ENCODE assay signal across 25 mouse cellular contexts in the genomic region with DNA sequence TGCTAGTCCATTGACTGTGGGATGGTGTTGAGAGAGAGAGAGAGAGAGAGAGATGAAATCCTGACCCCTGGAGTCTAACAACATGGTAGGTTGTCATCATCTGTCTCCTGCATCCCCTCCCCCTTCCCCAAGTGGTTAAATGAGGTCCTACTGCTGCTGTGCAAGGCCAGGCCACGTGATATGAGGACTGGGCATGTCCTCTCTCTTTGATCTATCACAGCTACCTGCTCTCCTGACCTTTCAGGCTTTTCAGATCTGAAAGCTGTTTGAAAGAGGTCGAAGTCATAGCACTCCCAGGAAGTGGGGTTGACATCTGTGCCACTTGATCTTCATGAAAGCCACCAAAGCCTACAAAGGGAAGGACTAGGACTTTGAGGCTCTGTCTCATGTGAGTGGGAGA.
A peak's percentile ranks its signal among the peaks of the same experiment; 100 is the strongest.
DNase-seq lines count a peak whose midpoint lies in the region; ATAC-seq and TF ChIP-seq lines count a peak whose summit lies in the region.
"Had no signal": no experiment of that assay in that cellular context is flagged by ENCODE, and none has a peak within 500 bp of the region (broad histone marks: within the 10 kb centered on the region; RNA-seq: fewer than 3 reads in every experiment).

No protein-coding gene starts in this region.

- H3K9me3 ChIP-seq in liver, embryonic 15.5 days (replicated peaks): no peaks in the 10 kb centered on the region
- H3K9me3 ChIP-seq in stomach, postnatal 0 days (ENCODE audit: control insufficient read depth, low read length): no peaks in the 10 kb centered on the region
- H3K9me3 ChIP-seq: embryonic facial prominence, embryonic 12.5 days; hindbrain, embryonic 10.5 days had no signal

- peak; percentile 21 for DNase-seq in embryo, embryonic 10 days (ENCODE audit: low spot score)
- no peak for DNase-seq in embryo, embryonic 10.5 days (ENCODE audit: low spot score)
- peak; percentile 3 for DNase-seq in thymus, postnatal 14 days
- DNase-seq in thymus, postnatal 4 days: no peak
- no peak for DNase-seq in left cerebral cortex, postnatal 14 days (ENCODE audit: low spot score in 2 of 2)
- DNase-seq in stomach, postnatal 0 days (ENCODE audit: low spot score): no peak
- DNase-seq: adrenal gland, postnatal 25 days; cerebellum, adult 2 months; cerebellum, postnatal 25 days; embryo, embryonic 11 days; gastrocnemius, postnatal 14 days; heart, postnatal 14 days; kidney, postnatal 36 days; left cerebral cortex, postnatal 4 days; lung, embryonic 14.5 days; lung, postnatal 14 days; midbrain, embryonic 14.5 days; retina, postnatal 1 day; right cerebral cortex, postnatal 14 days had no signal

- no peak for TF ChIP-seq EP300 in stomach, postnatal 0 days (optimal IDR thresholded peaks at IDR 0.05)

- ATAC-seq in liver, embryonic 15.5 days (ENCODE audit: insufficient read depth): peak; percentile 25; the same call in 1 of the 2 replicates
- ATAC-seq in stomach, postnatal 0 days (ENCODE audit: low FRiP score, low TSS enrichment): no peak
- ATAC-seq: forebrain, embryonic 14.5 days; hindbrain, embryonic 16.5 days; intestine, embryonic 16.5 days had no signal

- 35% methylated on average over 2 of the region's 2 CpGs for WGBS in liver, embryonic 15.5 days (ENCODE audit: insufficient replicate concordance)
- WGBS in stomach, postnatal 0 days: 46% methylated on average over 2 of the region's 2 CpGs

- no peak overlapping the region for H3K9ac ChIP-seq in liver, embryonic 15.5 days
- H3K9ac ChIP-seq in stomach, postnatal 0 days (ENCODE audit: low read length): no peak overlapping the region
- H3K9ac ChIP-seq: embryonic facial prominence, embryonic 12.5 days; lung, embryonic 14.5 days had no signal

- H3K27ac ChIP-seq in liver, embryonic 15.5 days (replicated peaks): no peak overlapping the region
- H3K27ac ChIP-seq in stomach, postnatal 0 days (replicated peaks): no peak overlapping the region
- H3K27ac ChIP-seq: embryonic facial prominence, embryonic 12.5 days; hindbrain, embryonic 10.5 days had no signal

- H3K36me3 ChIP-seq in liver, embryonic 15.5 days (replicated peaks): no peaks in the 10 kb centered on the region
- no peaks in the 10 kb centered on the region for H3K36me3 ChIP-seq in stomach, postnatal 0 days (ENCODE audit: control insufficient read depth, insufficient read depth, low read length)
- H3K36me3 ChIP-seq: embryonic facial prominence, embryonic 12.5 days; hindbrain, embryonic 10.5 days had no signal

- intact Hi-C loops in left cerebral cortex, postnatal 14 days (cut with DNase I): no loop called here

- no peak for TF ChIP-seq CTCF in stomach, postnatal 0 days (IDR thresholded peaks at IDR 0.05; ENCODE audit: low read depth)

- no peak overlapping the region for H3K4me3 ChIP-seq in liver, embryonic 15.5 days (replicated peaks)
- H3K4me3 ChIP-seq in stomach, postnatal 0 days (ENCODE audit: low read depth, low read length): no peak overlapping the region
- H3K4me3 ChIP-seq: embryonic facial prominence, embryonic 12.5 days; hindbrain, embryonic 10.5 days had no signal

- H3K4me1 ChIP-seq in liver, embryonic 15.5 days (replicated peaks): no peaks in the 10 kb centered on the region
- H3K4me1 ChIP-seq in stomach, postnatal 0 days (replicated peaks; ENCODE audit: control insufficient read depth, insufficient read depth): no peaks in the 10 kb centered on the region
- H3K4me1 ChIP-seq: embryonic facial prominence, embryonic 12.5 days had no signal

- H3K4me2 ChIP-seq in liver, embryonic 15.5 days: no peak overlapping the region
- no peak overlapping the region for H3K4me2 ChIP-seq in stomach, postnatal 0 days (replicated peaks; ENCODE audit: low read depth)
- H3K4me2 ChIP-seq: embryonic facial prominence, embryonic 12.5 days; lung, embryonic 14.5 days had no signal

- H3K27me3 ChIP-seq in liver, embryonic 15.5 days: no peaks in the 10 kb centered on the region
- H3K27me3 ChIP-seq in stomach, postnatal 0 days (ENCODE audit: control insufficient read depth, insufficient read depth, low read length): no peaks in the 10 kb centered on the region
- H3K27me3 ChIP-seq: embryonic facial prominence, embryonic 12.5 days had no signal

Comparison
In these comparisons a context has a peak if more than half of its experiments do, and no peak if none do; other contexts are left out.
1. DNase-seq: peak in embryo, embryonic 10 days (single experiment) and thymus, postnatal 14 days (single experiment); none in embryo, embryonic 10.5 days (single experiment), thymus, postnatal 4 days (single experiment), left cerebral cortex, postnatal 14 days (0 of 2) and stomach, postnatal 0 days (single experiment).